Mouse (Mus musculus) right cerebral cortex, postnatal 10 days (tissue): Measurements from ENCODE around the gene 4930519G04Rik.
"Not testable (repeated sequence)": the region's sequence is repeated elsewhere in the genome, so short reads cannot be mapped to it uniquely, and the experiment has no call there.

ENCODE experiments used
- DNase-seq, 2 experiments: peaks; one replicate each; pipeline ENCODE4 v3.0.0; 2021; ENCODE audit warnings: low spot score in 2 of 2

The 4930519G04Rik gene

GRCm38 (mm10) chr5:114908598-114909305 is 55.3 kb downstream of the 4930519G04Rik start:
- DNase-seq = no peak

GRCm38 (mm10) chr5:114913686-114914085 is 60.2 kb downstream of the 4930519G04Rik start:
- DNase-seq = no peak

GRCm38 (mm10) chr5:114914855-114915254 is 61.4 kb downstream of the 4930519G04Rik start:
- DNase-seq = no peak

- DNase-seq = no peak
Observed at GRCm38 (mm10) chr5:114915854-114916253, 62.4 kb downstream of the 4930519G04Rik start.

- DNase-seq = no peak
Observed at GRCm38 (mm10) chr5:114916777-114917176, 63.3 kb downstream of the 4930519G04Rik start.

GRCm38 (mm10) chr5:114917357-114917756 is 63.9 kb downstream of the 4930519G04Rik start:
- not testable (repeated sequence) for DNase-seq

GRCm38 (mm10) chr5:114921551-114922365 is 68.3 kb downstream of the 4930519G04Rik start:
- DNase-seq = no peak

- DNase-seq = no peak
Observed at GRCm38 (mm10) chr5:114922366-114922731, 68.9 kb downstream of the 4930519G04Rik start.

- DNase-seq = no peak
Observed at GRCm38 (mm10) chr5:114922998-114923473, 69.6 kb downstream of the 4930519G04Rik start, which contains the start of gene Oasl1. Gene Oasl1, plus strand, starts transcription at chr5:114923240.

- no peak for DNase-seq
Observed at GRCm38 (mm10) chr5:114926153-114926684, 72.8 kb downstream of the 4930519G04Rik start.

GRCm38 (mm10) chr5:114926753-114927152 is 73.3 kb downstream of the 4930519G04Rik start:
- DNase-seq = no peak

GRCm38 (mm10) chr5:114931626-114932025 is 78.2 kb downstream of the 4930519G04Rik start:
- no peak for DNase-seq

- DNase-seq = no peak
Observed at GRCm38 (mm10) chr5:114933206-114933605, 79.7 kb downstream of the 4930519G04Rik start.
